Mouse (Mus musculus) small intestine, adult 2 months (tissue): ENCODE data around the gene Gm45844. TPM values are rescaled to one million over a fixed set of nuclear protein-coding genes. Genes with fewer than 3 reads are reported as not detected.

Experiments used
- H3K27ac ChIP-seq: fragments of 200-500 bp; 2 replicates; pipeline ENCODE4 v1.5.1; 2012; ENCODE audit warnings: low read depth, low read length, control low read depth, inconsistent platforms; ENCODE audit not compliant: insufficient read depth
- H3K27me3 ChIP-seq: fragments of 200-500 bp; 2 replicates; pipeline ENCODE4 v1.6.1; 2012; ENCODE audit warnings: mild to moderate bottlenecking, moderate library complexity, low read length, inconsistent platforms; ENCODE audit not compliant: control insufficient read depth, insufficient read depth
- H3K36me3 ChIP-seq: fragments of 200-500 bp; 2 replicates; pipeline ENCODE4 v1.6.1; 2012; ENCODE audit warnings: mild to moderate bottlenecking, low read length, control low read depth, inconsistent platforms; ENCODE audit not compliant: control insufficient read depth, insufficient read depth
- H3K4me1 ChIP-seq: fragments of 200-500 bp; 2 replicates; pipeline ENCODE4 v1.6.1; 2012; ENCODE audit warnings: low read length, inconsistent platforms, mixed read lengths; ENCODE audit not compliant: control insufficient read depth, insufficient read depth, insufficient read length
- H3K4me3 ChIP-seq: fragments of 200-500 bp; 2 replicates; pipeline ENCODE4 v1.5.1; 2012; ENCODE audit warnings: low read depth, mild to moderate bottlenecking, control low read depth, inconsistent platforms, low read length, moderate library complexity
- CTCF ChIP-seq: fragments of 200-500 bp; IDR thresholded peaks from 2 replicates; pipeline ENCODE4 v1.5.1; 2012; ENCODE audit warnings: low read depth, mild to moderate bottlenecking, control low read depth, inconsistent platforms, low read length, moderate library complexity, mixed read lengths; ENCODE audit not compliant: insufficient replicate concordance, insufficient read length; ENCODE audit errors: extremely low read depth
- POLR2A ChIP-seq: fragments of 200-500 bp; IDR thresholded peaks from 2 replicates; pipeline ENCODE4 v1.6.1; 2012; ENCODE audit warnings: low read depth, mild to moderate bottlenecking, control low read depth, inconsistent platforms, low read length, moderate library complexity
- WGBS: fragments of 180-500 bp; shearing (Covaris S2); methylation state at CpG from one replicate; pipeline ENCODE4 v1.1.7; 2018; 5-methylcytosine and 5-hydroxymethylcytosine counted together
- polyA plus RNA-seq: library from polyadenylated mRNA; depleted of rRNA; stranded (reverse); fragments of >200 nt; gene quantifications from 2 replicates; pipeline ENCODE4 v1.2.3, GENCODE M21; 2012; rRNA removed

The Gm45844 gene
- polyA plus RNA-seq, 1 experiment: not detected

GRCm38 (mm10) chr7:7187417-7188190 is 90.5 kb downstream of the Gm45844 start:
- H3K36me3 ChIP-seq: peaks cover 2% of the 10 kb centered on the region; the same call in 1 of the 2 replicates
- H3K4me3 ChIP-seq: no peak overlapping the region; the same call in 1 of the 2 replicates
- H3K27me3 ChIP-seq: no peaks in the 10 kb centered on the region
- TF ChIP-seq POLR2A (no peak), CTCF (no peak)
- no peak overlapping the region for H3K27ac ChIP-seq
- no peaks in the 10 kb centered on the region for H3K4me1 ChIP-seq
- 8% methylated on average over 13 of the region's 13 CpGs for WGBS

GRCm38 (mm10) chr7:7185897-7186296 is 92.2 kb downstream of the Gm45844 start:
- Histone ChIP-seq H3K27me3 (no peaks in the 10 kb centered on the region), H3K27ac (no peak overlapping the region), H3K4me1 (no peaks in the 10 kb centered on the region), H3K36me3 (peaks cover 14% of the 10 kb centered on the region), H3K4me3 (no peak overlapping the region)
- TF ChIP-seq POLR2A (no peak), CTCF (no peak)
- 91% methylated on average over 1 of the region's 1 CpGs for WGBS

GRCm38 (mm10) chr7:7171227-7172147 is 106.6 kb downstream of the Gm45844 start, which contains the start of gene Zfp418:
Gene Zfp418, plus strand, starts transcription at chr7:7171330.
- Histone ChIP-seq H3K4me1 (no peaks in the 10 kb centered on the region), H3K36me3 (peaks cover 7% of the 10 kb centered on the region), H3K4me3 (peak within 1 kb of the TSS; percentile 72), H3K27ac (no peak within 1 kb of the TSS), H3K27me3 (no peaks in the 10 kb centered on the region)
- TF ChIP-seq POLR2A (no peak), CTCF (peak; percentile 21; the same call in 1 of the 2 replicates)
- WGBS: 2% methylated on average over 26 of the region's 26 CpGs

Other genes with a start within 250 kb of the Gm45844 start
- gene Zfp954, start 156.8 kb downstream of the Gm45844 start, polyA plus RNA-seq: 4.9 and 8.5 TPM in 2 replicates
- gene Zfp773, start 141.5 kb downstream of the Gm45844 start, polyA plus RNA-seq: 0.03 and 0.33 TPM in 2 replicates
- 0.19 and 0.37 TPM in 2 replicates for gene Zfp418, start 107.0 kb downstream of the Gm45844 start, polyA plus RNA-seq
- gene Zfp772, start 68.3 kb downstream of the Gm45844 start, polyA plus RNA-seq: 0.32 and 0.34 TPM in 2 replicates
- gene Vmn2r29, start 31.0 kb downstream of the Gm45844 start, polyA plus RNA-seq: not detected in 2 replicates
- 9.5 and 14.6 TPM in 2 replicates for gene Clcn4, start 22.6 kb upstream of the Gm45844 start, polyA plus RNA-seq
- gene Vmn2r30, start 59.3 kb upstream of the Gm45844 start, polyA plus RNA-seq: not detected in 2 replicates
- not detected in 2 replicates for gene Gm45783, start 96.3 kb upstream of the Gm45844 start, polyA plus RNA-seq
- gene Vmn2r31, start 121.4 kb upstream of the Gm45844 start, polyA plus RNA-seq: not detected in 2 replicates
- gene Vmn2r32, start 201.7 kb upstream of the Gm45844 start, polyA plus RNA-seq: not detected in 2 replicates